Mouse (Mus musculus): ENCODE results near the gene Psg20.
"Not testable (repeated sequence)": the region's sequence is repeated elsewhere in the genome, so short reads cannot be mapped to it uniquely, and the experiment has no call there.

- not testable (repeated sequence) for TF ChIP-seq GATA1 (IDR thresholded peaks at IDR 0.05; ENCODE audit: borderline replicate concordance, low read length); FLI1 (IDR thresholded peaks at IDR 0.05; ENCODE audit: low read length)
Observed at GRCm38 (mm10) chr7:18710331-18710730, 24.3 kb upstream of the Psg20 start.
